Mouse (Mus musculus) bone marrow macrophage, adult 2 months (primary cell): ENCODE data around the gene Mapk8ip3.

Source experiments
- CTCF ChIP-seq: IDR thresholded peaks from 2 replicates; pipeline ENCODE4 v1.5.1; 2012; ENCODE audit warnings: low read depth, mild to moderate bottlenecking, low read length, moderate library complexity
- POLR2A ChIP-seq: IDR thresholded peaks from 2 replicates; pipeline ENCODE4 v1.6.1; 2012; ENCODE audit warnings: mild to moderate bottlenecking, low read depth, low read length, borderline replicate concordance

- TF ChIP-seq CTCF (no peak), POLR2A (no peak)
Measured at GRCm38 (mm10) chr17:24847386-24847785, 89.4 kb downstream of the Mapk8ip3 start.
